Mouse (Mus musculus): ENCODE measurements around the gene Ly86. TPM values are rescaled to one million over a fixed set of nuclear protein-coding genes. Genes with fewer than 3 reads are reported as not detected.

Gene Ly86
- total and polyA plus RNA-seq, 3 experiments: not detected

GRCm38 (mm10) chr13:37298856-37299255 is 46.2 kb upstream of the Ly86 start:
- Histone ChIP-seq H3K4me1 (ENCODE audit: control insufficient read depth in 1 of 2, insufficient read depth in 2 of 2, low read length in 2 of 2) (no peaks in the 10 kb centered on the region), H3K27ac (ENCODE audit: control insufficient read depth, low read depth, low read length) (no peak overlapping the region), H3K36me3 (ENCODE audit: control insufficient read depth in 1 of 2, insufficient read depth in 2 of 2, low read length in 2 of 2) (no peaks in the 10 kb centered on the region), H3K79me2 (ENCODE audit: control insufficient read depth, insufficient read depth, low read length, poor library complexity) (no peaks in the 10 kb centered on the region), H3K4me3 (ENCODE audit: control insufficient read depth in 1 of 2, insufficient read depth in 1 of 2, low read depth in 2 of 2, low read length in 2 of 2) (no peak overlapping the region), H3K9me3 (replicated peaks; ENCODE audit: insufficient read depth, low read length) (no peaks in the 10 kb centered on the region), H3K9ac (ENCODE audit: control insufficient read depth, low read depth, low read length, poor library complexity, severe bottlenecking) (no peak overlapping the region), H3K27me3 (ENCODE audit: control insufficient read depth in 1 of 2, insufficient read depth in 2 of 2, low read length in 2 of 2) (no peaks in the 10 kb centered on the region)
- DNase-seq (ENCODE audit: low read depth, low spot score): no peak
- TF ChIP-seq SIN3A (IDR thresholded peaks at IDR 0.05; ENCODE audit: low read length): no peak
- TF ChIP-seq TAL1 (IDR thresholded peaks at IDR 0.05; ENCODE audit: low read length): no peak
- TF ChIP-seq ZKSCAN1 (IDR thresholded peaks at IDR 0.05; ENCODE audit: low read depth, low read length): no peak
- no peak for TF ChIP-seq MYC (IDR thresholded peaks at IDR 0.05; ENCODE audit: low read depth, low read length)
- no peak for TF ChIP-seq MEF2A (IDR thresholded peaks at IDR 0.05; ENCODE audit: extremely low read depth, insufficient replicate concordance, low read depth, low read length, poor library complexity, severe bottlenecking)
- no peak for TF ChIP-seq JUND (IDR thresholded peaks at IDR 0.05; ENCODE audit: low read depth, low read length)
- TF ChIP-seq GATA1 (IDR thresholded peaks at IDR 0.05; ENCODE audit: low read depth, low read length): no peak
- no peak for TF ChIP-seq E2F4 (IDR thresholded peaks at IDR 0.05; ENCODE audit: borderline replicate concordance, low read depth, low read length)
- TF ChIP-seq RAD21 (IDR thresholded peaks at IDR 0.05; ENCODE audit: low read depth, low read length): no peak
- TF ChIP-seq CHD2 (IDR thresholded peaks at IDR 0.05; ENCODE audit: low read length): no peak
- no peak for TF ChIP-seq USF2 (IDR thresholded peaks at IDR 0.05; ENCODE audit: borderline replicate concordance in 1 of 2, insufficient read depth in 1 of 2, low read depth in 1 of 2, low read length in 2 of 2)
- TF ChIP-seq POLR2AphosphoS5 (IDR thresholded peaks at IDR 0.05; ENCODE audit: borderline replicate concordance, low read depth, low read length): no peak
- no peak for TF ChIP-seq ELF1 (IDR thresholded peaks at IDR 0.05; ENCODE audit: low read depth, low read length)
- no peak for TF ChIP-seq EP300 (IDR thresholded peaks at IDR 0.05; ENCODE audit: low read depth in 1 of 2, low read length in 2 of 2)
- TF ChIP-seq POLR2A (IDR thresholded peaks at IDR 0.05; ENCODE audit: control insufficient read depth in 1 of 2, insufficient read depth in 1 of 2, low read depth in 1 of 2, low read length in 2 of 2, poor library complexity in 1 of 2): no peak
- TF ChIP-seq ZNF384 (IDR thresholded peaks at IDR 0.05; ENCODE audit: low read depth, low read length): no peak

- TF ChIP-seq MEF2A (IDR thresholded peaks at IDR 0.05; ENCODE audit: extremely low read depth, insufficient replicate concordance, low read depth, low read length, poor library complexity, severe bottlenecking) (no peak), POLR2AphosphoS2 (IDR thresholded peaks at IDR 0.05; ENCODE audit: low read length) (no peak)
- no peaks in the 10 kb centered on the region for H3K9me3 ChIP-seq (replicated peaks; ENCODE audit: insufficient read depth, low read length)
- H3K9ac ChIP-seq (ENCODE audit: control insufficient read depth, low read depth, low read length, poor library complexity, severe bottlenecking): no peak overlapping the region
- H3K4me3 ChIP-seq (ENCODE audit: control insufficient read depth in 1 of 2, insufficient read depth in 1 of 2, low read depth in 2 of 2, low read length in 2 of 2): no peak overlapping the region
- H3K27me3 ChIP-seq (ENCODE audit: control insufficient read depth in 1 of 2, insufficient read depth in 2 of 2, low read length in 2 of 2): no peaks in the 10 kb centered on the region
- no peak overlapping the region for H3K27ac ChIP-seq (ENCODE audit: control insufficient read depth, low read depth, low read length)
- no peaks in the 10 kb centered on the region for H3K36me3 ChIP-seq (ENCODE audit: control insufficient read depth in 1 of 2, insufficient read depth in 2 of 2, low read length in 2 of 2)
- no peaks in the 10 kb centered on the region for H3K79me2 ChIP-seq (ENCODE audit: control insufficient read depth, insufficient read depth, low read length, poor library complexity)
- DNase-seq (ENCODE audit: low read depth, low spot score): no peak
- no peaks in the 10 kb centered on the region for H3K4me1 ChIP-seq (ENCODE audit: control insufficient read depth in 1 of 2, insufficient read depth in 2 of 2, low read length in 2 of 2)
Measured at GRCm38 (mm10) chr13:37302877-37303276, 42.1 kb upstream of the Ly86 start.

Data from MEL (cell line).